Mouse (Mus musculus) heart, embryonic 14.5 days (tissue): Measurements from ENCODE around the gene Tnfaip8l1. TPM values are rescaled to one million over a fixed set of nuclear protein-coding genes. Genes with fewer than 3 reads are reported as not detected.

ENCODE experiments used
- ATAC-seq: fragments of 200-750 bp; cut with Nextera tagmentation; 2 replicates; pipeline ENCODE4 v1.8.0; 2017; ENCODE audit warnings: low read depth, moderate TSS enrichment; ENCODE audit not compliant: insufficient number of reproducible peaks, insufficient read depth, low FRiP score
- H3K27ac ChIP-seq, 2 experiments: fragments of 200-500 bp in 1 of 2; fragments of 300-500 bp in 1 of 2; sonication (generic) in 1 of 2; replicated peaks in 1 of 2; 2 replicates each; pipeline ENCODE4 v1.5.1; 2012 to 2014; ENCODE audit warnings: low read depth in 2 of 2, low read length in 2 of 2, control low read depth in 1 of 2, mild to moderate bottlenecking in 1 of 2, mixed read lengths in 1 of 2; ENCODE audit not compliant: control insufficient read depth in 1 of 2, insufficient read depth in 1 of 2
- H3K27me3 ChIP-seq: fragments of 300-500 bp; sonication (generic); 2 replicates; pipeline ENCODE4 v1.6.1; 2014; ENCODE audit warnings: mild to moderate bottlenecking, low read length, control low read depth; ENCODE audit not compliant: control insufficient read depth, insufficient read depth
- H3K36me3 ChIP-seq: fragments of 300-500 bp; sonication (generic); 2 replicates; pipeline ENCODE4 v1.6.1; 2014; ENCODE audit warnings: mild to moderate bottlenecking, control low read depth, low read length, mixed read lengths; ENCODE audit not compliant: control insufficient read depth, insufficient read depth
- H3K4me1 ChIP-seq, 2 experiments: fragments of 200-500 bp in 1 of 2; fragments of 300-500 bp in 1 of 2; sonication (generic) in 1 of 2; 2 replicates each; pipeline ENCODE4 v1.6.1; 2012 to 2014; ENCODE audit warnings: low read length in 2 of 2, control low read depth in 1 of 2, mixed read lengths in 1 of 2; ENCODE audit not compliant: control insufficient read depth in 2 of 2, insufficient read depth in 2 of 2
- H3K4me2 ChIP-seq: fragments of 300-500 bp; sonication (generic); 2 replicates; pipeline ENCODE4 v1.6.1; 2014; ENCODE audit warnings: mild to moderate bottlenecking, low read length
- H3K4me3 ChIP-seq, 2 experiments: fragments of 200-500 bp in 1 of 2; fragments of 300-500 bp in 1 of 2; sonication (generic) in 1 of 2; 2 replicates each; pipeline ENCODE4 v1.5.1; 2012 to 2014; ENCODE audit warnings: low read length in 2 of 2, mild to moderate bottlenecking in 2 of 2, control low read depth in 1 of 2, low read depth in 1 of 2, moderate library complexity in 1 of 2; ENCODE audit not compliant: control insufficient read depth in 1 of 2, insufficient read depth in 1 of 2
- H3K9ac ChIP-seq: fragments of 300-500 bp; sonication (generic); 2 replicates; pipeline ENCODE4 v1.6.1; 2014; ENCODE audit warnings: mild to moderate bottlenecking, low read length
- H3K9me3 ChIP-seq: fragments of 300-500 bp; sonication (generic); 2 replicates; pipeline ENCODE4 v1.6.1; 2016; ENCODE audit warnings: low read length, control low read depth; ENCODE audit not compliant: control insufficient read depth
- WGBS: fragments of 180-500 bp; shearing (Covaris S2); extraction: QIAGEN DNeasy Blood & Tissue Kit; methylation state at CpG from one replicate; pipeline ENCODE4 v1.1.7; 2014; 5-methylcytosine and 5-hydroxymethylcytosine counted together
- polyA plus RNA-seq: library from polyadenylated mRNA; unstranded; fragments of >200 nt; fragmentation: Nextera tagmentation; extraction: Ambion mirVana; gene quantifications from 2 replicates; pipeline ENCODE4 v1.2.1, GENCODE M21; 2014

The Tnfaip8l1 gene
- polyA plus RNA-seq, 1 experiment from 2014 or later, result 8.9 TPM

- Histone ChIP-seq H3K27me3 (peaks cover 68% of the 10 kb centered on the region), H3K36me3 (no peaks in the 10 kb centered on the region)
- WGBS, result 87% methylated on average over 12 of the region's 12 CpGs
These were observed 39.1 kb upstream of the Tnfaip8l1 start for GRCm38 (mm10) chr17:56123161-56123560.

GRCm38 (mm10) chr17:56123681-56124340 lies 38.5 kb upstream of the Tnfaip8l1 start:
- WGBS, result 40% methylated on average over 50 of the region's 59 CpGs
- ATAC-seq, result no peak
- H3K27me3 ChIP-seq, result peaks cover 62% of the 10 kb centered on the region
- peaks cover 18% of the 10 kb centered on the region for H3K9me3 ChIP-seq
- H3K27ac ChIP-seq, result no peak overlapping the region
- no peaks in the 10 kb centered on the region for H3K36me3 ChIP-seq
- H3K4me1 ChIP-seq, result peaks cover 13 to 18% of the 10 kb centered on the region in 2 experiments
- H3K4me3 ChIP-seq, result peak overlapping the region; percentile 48 to 49
- peak overlapping the region; percentile 70; the same call in 1 of the 2 replicates for H3K9ac ChIP-seq
- peak overlapping the region; percentile 88 for H3K4me2 ChIP-seq

More at GRCm38 (mm10) chr17:56123161-56123560, 39.1 kb upstream of the Tnfaip8l1 start:
- H3K4me1 ChIP-seq, result peaks cover 13 to 18% of the 10 kb centered on the region in 2 experiments
- H3K4me3 ChIP-seq, result no peak overlapping the region
- no peak overlapping the region for H3K4me2 ChIP-seq
- no peak for ATAC-seq
- no peak overlapping the region for H3K9ac ChIP-seq
- H3K9me3 ChIP-seq, result peaks cover 18% of the 10 kb centered on the region
- H3K27ac ChIP-seq, result no peak overlapping the region

- peak overlapping the region; percentile 88 for H3K4me2 ChIP-seq
- H3K27me3 ChIP-seq, result peaks cover 59% of the 10 kb centered on the region
- H3K4me1 ChIP-seq, result peaks cover 10 to 14% of the 10 kb centered on the region in 2 experiments
- H3K27ac ChIP-seq, result no peak overlapping the region
- H3K9ac ChIP-seq, result peak overlapping the region; percentile 70
- H3K4me3 ChIP-seq, result peak overlapping the region; percentile 48 to 49
- H3K9me3 ChIP-seq, result peaks cover 18% of the 10 kb centered on the region
- H3K36me3 ChIP-seq, result no peaks in the 10 kb centered on the region
- no peak for ATAC-seq
- WGBS, result 6% methylated on average over 59 of the region's 59 CpGs
These were observed 37.7 kb upstream of the Tnfaip8l1 start for GRCm38 (mm10) chr17:56124377-56125275.

- H3K36me3 ChIP-seq, result no peaks in the 10 kb centered on the region
- H3K4me3 ChIP-seq, result no peak overlapping the region
- H3K9me3 ChIP-seq, result peaks cover 18% of the 10 kb centered on the region
- WGBS, result 84% methylated on average over 4 of the region's 4 CpGs
- peaks cover 53% of the 10 kb centered on the region for H3K27me3 ChIP-seq
- peaks cover 3 to 8% of the 10 kb centered on the region in 2 experiments; a peak in 3 of 4 replicates for H3K4me1 ChIP-seq
- no peak overlapping the region for H3K9ac ChIP-seq
- no peak overlapping the region for H3K27ac ChIP-seq
- no peak for ATAC-seq
- no peak overlapping the region for H3K4me2 ChIP-seq
These were observed 37.0 kb upstream of the Tnfaip8l1 start for GRCm38 (mm10) chr17:56125276-56125630.

GRCm38 (mm10) chr17:56126175-56126574 lies 36.1 kb upstream of the Tnfaip8l1 start:
- H3K36me3 ChIP-seq, result no peaks in the 10 kb centered on the region
- no peak overlapping the region for H3K27ac ChIP-seq
- ATAC-seq, result no peak
- H3K4me3 ChIP-seq, result no peak overlapping the region
- peaks cover 44% of the 10 kb centered on the region for H3K27me3 ChIP-seq
- H3K4me1 ChIP-seq, result peaks cover 2 to 6% of the 10 kb centered on the region in 2 experiments; a peak in 1 of 4 replicates
- 74% methylated on average over 11 of the region's 11 CpGs for WGBS
- H3K9me3 ChIP-seq, result peaks cover 20% of the 10 kb centered on the region
- H3K9ac ChIP-seq, result no peak overlapping the region
- no peak overlapping the region for H3K4me2 ChIP-seq

GRCm38 (mm10) chr17:56128246-56128645 lies 34.0 kb upstream of the Tnfaip8l1 start:
- H3K27me3 ChIP-seq, result peaks cover 23% of the 10 kb centered on the region
- H3K36me3 ChIP-seq, result no peaks in the 10 kb centered on the region
- H3K4me2 ChIP-seq, result no peak overlapping the region
- 70% methylated on average over 15 of the region's 15 CpGs for WGBS
- no peak overlapping the region for H3K9ac ChIP-seq
- no peak overlapping the region for H3K4me3 ChIP-seq
- H3K9me3 ChIP-seq, result peaks cover 12% of the 10 kb centered on the region
- peaks cover 2 to 10% of the 10 kb centered on the region in 2 experiments; a peak in 2 of 4 replicates for H3K4me1 ChIP-seq
- no peak for ATAC-seq
- no peak overlapping the region for H3K27ac ChIP-seq

GRCm38 (mm10) chr17:56131136-56131535 lies 31.1 kb upstream of the Tnfaip8l1 start:
- WGBS, result 87% methylated on average over 10 of the region's 10 CpGs
- peaks cover 7% of the 10 kb centered on the region; the same call in 1 of the 2 replicates for H3K9me3 ChIP-seq
- H3K36me3 ChIP-seq, result no peaks in the 10 kb centered on the region
- no peak overlapping the region for H3K4me3 ChIP-seq
- H3K9ac ChIP-seq, result no peak overlapping the region
- no peak overlapping the region for H3K4me2 ChIP-seq
- peaks cover 4 to 17% of the 10 kb centered on the region in 2 experiments; a peak in 3 of 4 replicates for H3K4me1 ChIP-seq
- H3K27me3 ChIP-seq, result peaks cover 9% of the 10 kb centered on the region; the same call in 1 of the 2 replicates
- ATAC-seq, result no peak
- H3K27ac ChIP-seq, result no peak overlapping the region
